In genomic region chr9:35262418-35262817, GRCm38 (mm10) we compare ENCODE assay signal across 1 mouse cellular context.
A peak's percentile ranks its signal among the peaks of the same experiment; 100 is the strongest.
TF ChIP-seq lines count a peak whose summit lies in the region.

No protein-coding gene starts in this region.

TF ChIP-seq in MEL, 35 proteins besides CTCF, POLR2A, EP300 and RAD21 (continued from another document):
- TF ChIP-seq ELF1 (IDR thresholded peaks at IDR 0.05; ENCODE audit: low read depth, low read length) (peak; percentile 50; the same call in 1 of the 2 replicates), GABPA (IDR thresholded peaks at IDR 0.05; ENCODE audit: low read depth, low read length) (no peak), MAX (IDR thresholded peaks at IDR 0.05; ENCODE audit: low read length) (no peak), BHLHE40 (IDR thresholded peaks at IDR 0.05; ENCODE audit: borderline replicate concordance, low read depth, low read length) (peak; percentile 44; the same call in 1 of the 2 replicates), ETS1 (IDR thresholded peaks at IDR 0.05; ENCODE audit: low read depth, low read length) (peak; percentile 70), SIN3A (IDR thresholded peaks at IDR 0.05; ENCODE audit: low read length) (peak; percentile 59; the same call in 1 of the 2 replicates), TBP (IDR thresholded peaks at IDR 0.05; ENCODE audit: low read depth, low read length) (no peak), USF1 (IDR thresholded peaks at IDR 0.05; ENCODE audit: low read depth, low read length) (no peak), POLR2AphosphoS2 (IDR thresholded peaks at IDR 0.05; ENCODE audit: low read length) (no peak)
